Mouse (Mus musculus) thymus, adult 2 months (tissue): ENCODE results near the gene Ankrd61.

ENCODE experiments used
- CTCF ChIP-seq: fragments of 200-500 bp; IDR thresholded peaks from 2 replicates; pipeline ENCODE4 v1.5.1; 2012; ENCODE audit warnings: mild to moderate bottlenecking, control low read depth, low read length, moderate library complexity, borderline replicate concordance; ENCODE audit not compliant: control insufficient read depth, poor library complexity, insufficient read depth; ENCODE audit errors: extremely low read depth
- POLR2A ChIP-seq: fragments of 200-500 bp; IDR thresholded peaks from 2 replicates; pipeline ENCODE4 v1.6.1; 2012; ENCODE audit warnings: mild to moderate bottlenecking, low read length, control low read depth, moderate library complexity; ENCODE audit not compliant: control insufficient read depth, poor library complexity, insufficient read depth; ENCODE audit errors: extremely low read depth

DNA sequence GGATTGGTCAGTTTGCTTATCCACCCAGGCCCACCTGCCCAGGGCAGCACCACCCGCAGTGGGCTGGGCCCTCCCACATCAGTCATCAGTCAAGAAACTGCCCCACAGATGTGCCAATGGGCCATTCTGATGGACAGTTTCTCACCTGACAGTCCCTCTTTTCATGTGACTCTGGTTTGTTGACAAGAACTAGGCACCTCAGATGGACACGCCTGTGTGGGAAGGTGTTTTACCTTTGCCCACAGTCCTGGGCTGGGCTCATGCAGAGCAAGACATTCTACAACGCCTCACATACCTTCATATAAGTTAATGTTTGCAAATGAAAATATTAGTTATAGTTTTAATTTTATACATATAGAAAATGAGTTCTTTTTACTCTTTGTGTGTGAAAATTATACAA, 20.6 kb upstream of the Ankrd61 start:
- TF ChIP-seq CTCF (no peak), POLR2A (no peak)
